Mouse (Mus musculus) heart, postnatal 0 days (tissue): ENCODE measurements around the gene Ccdc155.

ENCODE experiments used
- CTCF ChIP-seq: IDR thresholded peaks from 2 replicates; pipeline ENCODE4 v1.5.1; 2016; ENCODE audit warnings: antibody characterized with exemption, control low read depth, low read depth
- EP300 ChIP-seq: IDR thresholded peaks from 2 replicates; pipeline ENCODE4 v1.6.1; 2016; ENCODE audit warnings: antibody characterized with exemption, low read depth

GRCm38 (mm10) chr7:45175398-45175797 is 29.3 kb downstream of the Ccdc155 start:
- TF ChIP-seq CTCF (no peak), EP300 (no peak)
